Mouse (Mus musculus): ENCODE measurements around the gene Vps25.

Vps25 gene

GRCm38 (mm10) chr11:101277381-101278222, 24.1 kb downstream of the Vps25 start:
- DNase-seq: no peak

DNA sequence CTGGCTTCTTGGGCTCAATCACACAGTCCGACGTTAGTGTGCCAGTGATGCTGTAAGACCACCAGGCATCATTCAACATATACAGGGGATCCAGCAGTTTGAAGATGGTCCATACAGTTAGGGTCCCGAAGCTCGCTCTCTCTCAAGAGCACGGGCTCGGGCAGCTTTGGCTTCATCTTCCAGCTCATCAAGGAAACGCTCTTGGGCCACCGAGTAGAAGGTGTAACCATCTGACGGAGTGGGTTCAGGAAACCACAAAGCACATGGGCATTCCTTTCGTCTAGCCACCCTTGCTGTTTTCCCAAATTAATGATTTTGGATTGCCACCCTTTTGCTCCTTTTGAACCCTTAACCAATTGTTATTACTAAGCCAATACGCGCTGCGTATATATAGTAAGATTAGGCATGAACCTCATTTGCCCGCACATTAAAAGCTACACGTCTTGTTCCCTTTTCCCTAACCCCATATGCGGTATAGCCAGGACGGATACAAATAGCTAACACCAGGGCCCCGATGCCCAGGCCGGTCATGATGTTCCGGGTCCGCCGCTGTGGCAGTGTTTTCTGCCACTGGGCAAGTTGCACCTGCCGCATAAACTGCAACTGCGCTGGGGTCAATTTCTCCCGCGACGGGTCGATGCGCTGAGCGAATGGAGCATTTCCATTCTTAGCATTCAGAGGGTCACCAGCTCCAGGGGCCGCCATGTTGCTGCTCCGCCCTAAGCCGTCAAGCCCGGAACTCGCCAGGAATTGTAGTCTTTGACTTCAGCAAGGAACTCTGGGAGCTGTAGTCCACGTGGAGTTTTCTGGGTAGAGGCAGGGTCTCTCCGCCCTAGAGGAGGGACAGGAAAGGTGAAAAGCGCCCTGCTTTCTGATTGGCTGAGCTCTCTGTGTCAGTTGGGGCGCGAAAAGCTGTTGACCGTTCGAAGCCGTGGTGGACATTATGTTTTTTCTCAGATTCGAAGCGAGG, 25.0 kb downstream of the Vps25 start, which contains the start of the genes Cntd1 and Coa3:
Gene Cntd1 (plus strand): TSS at position 790 of the 970 bp plus-strand sequence.
Gene Coa3 (minus strand): TSS at position 892 of the 970 bp plus-strand sequence.
- peak; percentile 98 for DNase-seq

- DNase-seq: no peak
Observed at GRCm38 (mm10) chr11:101279193-101279569, 25.7 kb downstream of the Vps25 start.

DNA sequence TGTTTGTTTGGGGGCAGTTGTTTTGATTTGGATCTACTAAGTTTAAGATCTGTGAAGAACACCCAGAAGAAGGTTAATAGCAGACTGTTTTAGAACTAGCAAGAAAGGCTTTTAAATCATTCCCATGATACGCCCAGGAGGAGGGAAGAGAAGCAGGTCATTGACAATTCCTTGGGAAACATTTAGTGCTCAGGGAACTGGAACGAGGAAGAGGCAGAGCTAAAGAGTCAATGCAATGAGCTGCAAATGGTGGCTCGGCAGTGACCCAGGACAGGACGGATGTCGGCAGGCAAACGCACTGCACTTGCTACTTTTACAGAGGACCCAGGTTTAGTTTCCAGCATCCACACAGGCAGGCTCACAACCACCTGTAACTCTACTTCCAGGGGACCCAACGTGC, 27.3 kb downstream of the Vps25 start:
- DNase-seq: no peak

GRCm38 (mm10) chr11:101282896-101283295, 29.4 kb downstream of the Vps25 start:
- DNase-seq: peak; percentile 75

- DNase-seq: no peak
Observed at GRCm38 (mm10) chr11:101283805-101284204, 30.3 kb downstream of the Vps25 start.

DNA sequence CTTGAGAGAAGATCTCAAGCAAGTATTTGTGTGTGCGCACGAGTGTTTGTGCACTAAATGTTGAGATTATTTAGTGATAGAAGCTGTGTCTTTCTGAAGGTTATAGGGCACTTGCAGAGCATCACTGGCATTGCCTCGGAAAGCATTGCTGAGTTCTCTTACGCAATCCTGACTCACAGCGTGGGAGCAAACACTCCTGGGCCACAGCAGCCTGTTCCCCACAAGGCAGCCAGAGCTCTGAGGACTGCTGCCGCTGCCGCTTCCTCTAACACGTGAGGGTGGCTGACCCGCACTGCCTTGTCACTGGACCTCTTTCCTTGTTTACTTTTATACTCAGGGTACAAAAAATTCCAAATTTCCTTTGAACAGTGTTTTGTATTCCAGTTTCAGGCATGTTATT, 33.8 kb downstream of the Vps25 start:
- no peak for DNase-seq

GRCm38 (mm10) chr11:101291231-101291630, 37.7 kb downstream of the Vps25 start:
- DNase-seq: no peak

DNA sequence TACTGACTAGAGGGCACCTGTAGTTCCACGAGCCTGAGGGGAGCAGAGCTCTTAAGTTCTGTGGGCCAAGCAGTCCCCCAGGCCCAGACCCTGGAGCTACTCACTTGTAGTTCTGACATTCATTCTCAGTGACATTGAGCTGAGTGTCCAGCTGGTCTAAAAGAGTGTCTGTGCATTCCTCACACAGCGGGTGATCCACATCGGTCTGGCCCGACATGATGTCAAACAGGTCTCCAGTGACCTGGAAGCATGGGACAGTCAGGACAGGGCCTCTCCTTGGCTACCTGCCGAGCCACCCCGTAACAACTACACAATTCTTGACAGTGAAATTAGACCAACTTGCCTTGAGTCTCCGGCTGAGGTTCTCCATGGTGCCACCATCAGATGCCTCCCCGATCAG, 41.7 kb downstream of the Vps25 start:
- DNase-seq: peak; percentile 55

- DNase-seq: no peak
Observed at GRCm38 (mm10) chr11:101300881-101301280, 47.4 kb downstream of the Vps25 start.

DNA sequence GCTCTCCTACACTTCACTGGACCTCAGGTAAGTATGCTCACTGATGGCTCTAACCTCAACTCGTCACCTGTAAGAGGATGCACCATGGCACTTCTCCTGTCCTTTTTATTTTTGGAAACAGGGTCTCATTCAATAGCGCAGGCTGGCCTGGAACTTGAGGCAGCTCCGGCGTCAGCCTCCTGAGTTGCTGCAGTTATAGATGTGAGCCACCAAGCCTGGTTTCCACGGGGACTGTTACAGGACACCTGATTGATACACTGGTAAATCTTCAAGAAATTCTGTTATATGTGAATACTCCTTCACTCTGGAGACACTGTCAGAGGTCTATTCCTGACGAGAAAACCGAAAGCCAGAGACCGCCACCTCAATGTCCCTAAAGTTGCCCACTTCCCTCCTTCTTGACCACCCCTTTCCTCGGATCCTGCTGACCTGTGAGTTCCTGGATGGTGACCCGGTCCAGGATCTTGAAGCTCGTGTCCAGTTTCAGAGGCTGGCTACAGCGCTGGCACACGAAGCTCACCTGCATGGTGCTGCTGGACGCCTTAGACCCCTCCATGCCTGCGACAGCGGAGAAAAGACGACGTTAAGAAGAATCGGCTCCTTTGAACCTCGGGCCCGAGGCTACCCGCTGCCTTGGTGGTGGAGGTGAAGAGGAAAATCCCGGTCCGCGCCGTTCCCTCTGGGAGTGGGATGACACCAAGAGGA, 47.9 kb downstream of the Vps25 start:
- DNase-seq: no peak

GRCm38 (mm10) chr11:101302004-101302798, 48.7 kb downstream of the Vps25 start, which contains the start of gene Becn1:
Becn1 (minus strand) TSS chr11:101302286.
- DNase-seq: peak; percentile 97

GRCm38 (mm10) chr11:101307744-101308143, 54.2 kb downstream of the Vps25 start:
- DNase-seq: no peak

Measured in retina, postnatal 1 day (tissue).